Mouse (Mus musculus): ENCODE results near the gene Emsy.

- TF ChIP-seq POLR2A (IDR thresholded peaks at IDR 0.05; ENCODE audit: insufficient read depth, low read depth, low read length) (no peak), CTCF (IDR thresholded peaks at IDR 0.05) (no peak)
Measured at GRCm38 (mm10) chr7:98577461-98577860, 79.1 kb downstream of the Emsy start.
